ENCODE assay signal across 8 mouse cellular contexts in genomic region chr5:122988021-122988751, GRCm38 (mm10). TPM values are rescaled to one million over a fixed set of nuclear protein-coding genes. Genes with fewer than 3 reads are reported as not detected.
DNase-seq lines count a peak whose midpoint lies in the region; ATAC-seq and TF ChIP-seq lines count a peak whose summit lies in the region.

No protein-coding gene starts in this region.

- 0 out of 2 replicates have a peak, but pooled peaks have one; percentile 21 for TF ChIP-seq POLR2A in cortical plate, adult 2 months (IDR thresholded peaks at IDR 0.05; ENCODE audit: extremely low read depth, insufficient read depth, low read length)

- H3K4me2 ChIP-seq in heart, embryonic 14.5 days (ENCODE audit: low read length): peak overlapping the region; percentile 98
- H3K4me2 ChIP-seq in lung, embryonic 14.5 days: peak overlapping the region; percentile 100
- H3K4me2 ChIP-seq in neural tube, embryonic 14.5 days (ENCODE audit: low read depth, low read length): peak overlapping the region; percentile 99

- H3K4me1 ChIP-seq in cortical plate, adult 2 months (ENCODE audit: control insufficient read depth, insufficient read depth, low read length): peaks cover 5% of the 10 kb centered on the region
- H3K4me1 ChIP-seq in heart, embryonic 14.5 days (ENCODE audit: control insufficient read depth in 2 of 2, insufficient read depth in 2 of 2, low read length in 2 of 2): peaks cover 24 to 33% of the 10 kb centered on the region in 2 experiments
- peaks cover 2% of the 10 kb centered on the region; the same call in 1 of the 2 replicates for H3K4me1 ChIP-seq in lung, embryonic 14.5 days (ENCODE audit: insufficient read depth)
- H3K4me1 ChIP-seq in neural tube, embryonic 14.5 days (ENCODE audit: control insufficient read depth, insufficient read depth, low read length): peaks cover 24% of the 10 kb centered on the region

- no peaks in the 10 kb centered on the region for H3K27me3 ChIP-seq in heart, embryonic 14.5 days (ENCODE audit: control insufficient read depth, insufficient read depth, low read length)
- no peaks in the 10 kb centered on the region for H3K27me3 ChIP-seq in lung, embryonic 14.5 days (ENCODE audit: insufficient read depth, low read length)
- H3K27me3 ChIP-seq in neural tube, embryonic 14.5 days (ENCODE audit: control insufficient read depth, insufficient read depth, low read length): no peaks in the 10 kb centered on the region

- WGBS in heart, embryonic 14.5 days: under 1% methylated on average over 41 of the region's 41 CpGs
- 0% methylated on average over 41 of the region's 41 CpGs for WGBS in lung, embryonic 14.5 days
- WGBS in neural tube, embryonic 14.5 days: under 1% methylated on average over 38 of the region's 41 CpGs

- TF ChIP-seq CTCF in cortical plate, adult 2 months (IDR thresholded peaks at IDR 0.05; ENCODE audit: extremely low read depth, insufficient read depth, low read length): no peak
- peak; percentile 18; the same call in 1 of the 2 replicates for TF ChIP-seq CTCF in lung, embryonic 14.5 days (IDR thresholded peaks at IDR 0.05; ENCODE audit: low read depth)

- H3K9me3 ChIP-seq in heart, embryonic 14.5 days (ENCODE audit: control insufficient read depth, low read length): no peaks in the 10 kb centered on the region
- H3K9me3 ChIP-seq in lung, embryonic 14.5 days (ENCODE audit: low read depth, low read length): no peaks in the 10 kb centered on the region
- no peaks in the 10 kb centered on the region for H3K9me3 ChIP-seq in neural tube, embryonic 14.5 days (ENCODE audit: control insufficient read depth, low read length)

- peak overlapping the region; percentile 84 for H3K9ac ChIP-seq in heart, embryonic 14.5 days (ENCODE audit: low read length)
- peak overlapping the region; percentile 79 for H3K9ac ChIP-seq in lung, embryonic 14.5 days
- H3K9ac ChIP-seq in neural tube, embryonic 14.5 days (replicated peaks; ENCODE audit: low read depth, low read length): peak overlapping the region; percentile 67

- peak overlapping the region; percentile 89 for H3K4me3 ChIP-seq in cortical plate, adult 2 months (ENCODE audit: insufficient read depth, low read length)
- H3K4me3 ChIP-seq in heart, embryonic 14.5 days (ENCODE audit: control insufficient read depth in 1 of 2, insufficient read depth in 1 of 2, low read depth in 1 of 2, low read length in 2 of 2): peak overlapping the region; percentile 69 to 77
- peak overlapping the region; percentile 67 for H3K4me3 ChIP-seq in lung, embryonic 14.5 days (ENCODE audit: low read depth, low read length)
- H3K4me3 ChIP-seq in neural tube, embryonic 14.5 days (ENCODE audit: low read depth, low read length): peak overlapping the region; percentile 67

- peak overlapping the region; percentile 6; the same call in 1 of the 2 replicates for H3K27ac ChIP-seq in cortical plate, adult 2 months (ENCODE audit: insufficient read depth, low read length)
- peak overlapping the region; percentile 75 to 92 for H3K27ac ChIP-seq in heart, embryonic 14.5 days (replicated peaks in 1 of 2; ENCODE audit: control insufficient read depth in 1 of 2, insufficient read depth in 1 of 2, low read depth in 2 of 2, low read length in 2 of 2)
- H3K27ac ChIP-seq in lung, embryonic 14.5 days (ENCODE audit: low read depth): peak overlapping the region; percentile 88
- H3K27ac ChIP-seq in neural tube, embryonic 14.5 days (ENCODE audit: low read depth, low read length): peak overlapping the region; percentile 44; the same call in 1 of the 2 replicates

- DNase-seq in 3T3-L1 (ENCODE audit: low read depth, low spot score): peak; percentile 39
- DNase-seq in MN1 (ENCODE audit: low spot score): peak; percentile 13
- peak; percentile 74 for DNase-seq in kidney, postnatal 10 days
- DNase-seq in lung, embryonic 14.5 days: peak; percentile 68
- DNase-seq in thymus, postnatal 36 days: peak; percentile 72 to 78

- no peak for ATAC-seq in heart, embryonic 14.5 days (ENCODE audit: insufficient number of reproducible peaks, insufficient read depth, low FRiP score, low read depth)
- ATAC-seq in lung, embryonic 14.5 days (ENCODE audit: insufficient read depth): no peak
- no peak for ATAC-seq in neural tube, embryonic 14.5 days (ENCODE audit: low read depth)

- peaks cover 3% of the 10 kb centered on the region; the same call in 1 of the 2 replicates for H3K36me3 ChIP-seq in heart, embryonic 14.5 days (ENCODE audit: control insufficient read depth, insufficient read depth, low read length)
- no peaks in the 10 kb centered on the region for H3K36me3 ChIP-seq in lung, embryonic 14.5 days (ENCODE audit: insufficient read depth)
- H3K36me3 ChIP-seq in neural tube, embryonic 14.5 days (ENCODE audit: control insufficient read depth, insufficient read depth, low read length): no peaks in the 10 kb centered on the region

RNA-seq across cellular contexts. Expression of gene Kdm2b, which starts 1.4 kb away (rescaled TPM):
- polyA plus RNA-seq in cortical plate, adult 2 months (2012; rRNA removed): 16.6 and 18.7 TPM in 2 replicates
- polyA plus RNA-seq in heart, embryonic 14.5 days (2014; fragmentation: Nextera tagmentation; extraction: Ambion mirVana): 24.2 and 27.3 TPM in 2 replicates
- polyA plus RNA-seq in lung, embryonic 14.5 days (2014; fragmentation: Nextera tagmentation; extraction: Ambion mirVana): 38.5 and 46.7 TPM in 2 replicates
- 82.7 and 92.6 TPM in 2 replicates for polyA plus RNA-seq in neural tube, embryonic 14.5 days (2014; fragmentation: Nextera tagmentation; extraction: Ambion mirVana)

RNA-seq across cellular contexts. Expression of gene Orai1, which starts 26.7 kb away (rescaled TPM):
- 13.2 and 14.3 TPM in 2 replicates for polyA plus RNA-seq in cortical plate, adult 2 months (2012; rRNA removed)
- polyA plus RNA-seq in heart, embryonic 14.5 days (2014; fragmentation: Nextera tagmentation; extraction: Ambion mirVana): 18.0 and 24.6 TPM in 2 replicates
- polyA plus RNA-seq in lung, embryonic 14.5 days (2014; fragmentation: Nextera tagmentation; extraction: Ambion mirVana): 16.8 and 18.2 TPM in 2 replicates
- 13.0 and 17.3 TPM in 2 replicates for polyA plus RNA-seq in neural tube, embryonic 14.5 days (2014; fragmentation: Nextera tagmentation; extraction: Ambion mirVana)

RNA-seq across cellular contexts. Expression of gene Morn3, which starts 58.6 kb away (rescaled TPM):
- polyA plus RNA-seq in cortical plate, adult 2 months (2012; rRNA removed): 0.11 and 0.27 TPM in 2 replicates
- polyA plus RNA-seq in heart, embryonic 14.5 days (2014; fragmentation: Nextera tagmentation; extraction: Ambion mirVana): 0.67 TPM in 1 of 2 replicates, not detected in the other
- 0.72 TPM in 1 of 2 replicates, not detected in the other for polyA plus RNA-seq in lung, embryonic 14.5 days (2014; fragmentation: Nextera tagmentation; extraction: Ambion mirVana)
- polyA plus RNA-seq in neural tube, embryonic 14.5 days (2014; fragmentation: Nextera tagmentation; extraction: Ambion mirVana): 0.37 and 0.43 TPM in 2 replicates

Comparison
In these comparisons a context has a peak if more than half of its experiments do, and no peak if none do; other contexts are left out.
1. DNase-seq: peak in every context shown above with its lines; median percentile 75 in thymus, postnatal 36 days; 74 in kidney, postnatal 10 days; 68 in lung, embryonic 14.5 days; 39 in 3T3-L1; 13 in MN1.
2. H3K27ac ChIP-seq: peak in every context shown above with its lines; median percentile 88 in lung, embryonic 14.5 days; 84 in heart, embryonic 14.5 days; 44 in neural tube, embryonic 14.5 days; 6 in cortical plate, adult 2 months.